Mouse (Mus musculus): ENCODE measurements around the gene Pheta2.
"Not testable (repeated sequence)": the region's sequence is repeated elsewhere in the genome, so short reads cannot be mapped to it uniquely, and the experiment has no call there.

Gene Pheta2

DNA sequence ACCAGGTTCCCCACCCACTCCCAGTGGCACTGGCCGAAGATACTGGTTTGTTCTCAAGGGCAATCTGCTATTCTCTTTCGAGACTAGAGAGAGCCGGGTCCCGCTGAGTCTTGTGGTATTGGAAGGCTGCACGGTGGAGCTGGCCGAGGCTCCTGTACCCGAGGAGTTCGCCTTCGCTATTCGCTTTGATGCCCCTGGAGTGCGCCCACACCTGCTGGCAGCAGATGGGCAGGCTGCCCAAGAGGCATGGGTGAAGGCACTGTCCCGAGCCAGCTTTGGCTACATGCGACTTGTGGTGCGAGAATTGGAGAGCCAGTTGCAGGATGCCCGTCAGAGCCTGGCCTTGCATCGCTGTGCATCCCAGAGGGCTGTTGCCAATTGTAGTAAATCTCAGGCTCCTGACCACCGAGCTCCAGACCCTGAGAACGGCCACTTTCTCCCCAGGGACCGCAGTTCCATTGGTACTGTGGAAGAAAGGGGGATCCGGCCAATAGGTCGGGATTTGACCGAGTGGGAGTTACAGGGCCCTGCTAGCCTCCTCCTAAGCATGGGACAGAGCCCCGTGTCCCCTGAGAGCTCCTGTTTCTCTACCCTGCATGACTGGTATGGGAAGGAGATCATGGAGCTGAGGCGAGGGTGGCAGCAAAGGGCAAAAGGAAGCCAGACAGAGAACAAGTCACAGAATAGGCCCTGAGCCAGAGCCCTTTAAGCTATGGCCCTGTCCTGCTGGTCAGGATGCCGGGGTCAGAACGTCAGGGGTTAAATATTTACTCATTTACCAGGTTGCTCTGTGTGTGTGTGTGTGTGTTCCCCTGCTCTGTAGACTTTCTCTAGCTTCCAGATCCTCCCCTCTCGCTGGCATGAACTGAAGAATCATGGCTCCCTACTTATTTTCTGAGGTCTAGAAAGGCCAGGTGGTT, 4.9 kb downstream of the Pheta2 start:
- no peak for DNase-seq (ENCODE audit: low spot score in 2 of 2)

GRCm38 (mm10) chr15:82344971-82345370, 6.2 kb downstream of the Pheta2 start:
- no peak for DNase-seq (ENCODE audit: low spot score in 2 of 2)

GRCm38 (mm10) chr15:82345820-82346470, 7.2 kb downstream of the Pheta2 start:
- DNase-seq (ENCODE audit: low spot score in 2 of 2), result peak; percentile 95 to 98

DNA sequence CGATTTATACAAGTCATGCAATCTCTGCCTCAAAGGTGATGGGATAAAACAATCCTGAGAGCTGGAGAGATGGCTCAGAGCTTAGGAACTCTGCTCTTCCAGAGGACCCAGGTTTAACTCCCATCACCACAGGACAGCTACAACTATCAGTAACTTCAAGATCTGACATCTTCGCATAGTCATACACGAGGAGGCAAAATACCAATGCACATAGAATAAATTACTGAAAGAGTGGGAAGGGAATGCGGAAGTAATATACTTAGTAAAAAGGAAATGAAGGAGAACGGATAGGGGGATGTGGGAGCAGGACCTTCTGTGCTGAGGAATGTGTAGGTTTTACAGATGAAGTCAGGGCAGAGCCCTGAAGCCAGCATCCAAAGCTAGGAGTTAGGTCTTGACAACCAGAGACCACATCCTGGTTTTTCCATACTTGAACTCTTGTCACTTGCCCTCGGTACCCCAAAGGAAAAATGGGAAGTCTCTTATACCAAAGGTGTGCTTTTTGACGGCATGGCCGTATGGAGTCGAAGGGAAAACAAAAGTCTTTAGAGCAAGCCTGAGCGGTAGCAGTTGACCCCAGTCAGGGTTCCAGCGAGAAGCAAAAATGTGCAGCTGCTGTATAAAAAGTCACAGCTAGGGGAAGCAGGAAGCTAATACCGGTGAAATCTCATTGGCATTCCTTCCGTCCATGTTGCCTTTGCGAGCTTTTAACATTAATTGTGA, 8.0 kb downstream of the Pheta2 start:
- no peak for DNase-seq (ENCODE audit: low spot score in 2 of 2)

DNA sequence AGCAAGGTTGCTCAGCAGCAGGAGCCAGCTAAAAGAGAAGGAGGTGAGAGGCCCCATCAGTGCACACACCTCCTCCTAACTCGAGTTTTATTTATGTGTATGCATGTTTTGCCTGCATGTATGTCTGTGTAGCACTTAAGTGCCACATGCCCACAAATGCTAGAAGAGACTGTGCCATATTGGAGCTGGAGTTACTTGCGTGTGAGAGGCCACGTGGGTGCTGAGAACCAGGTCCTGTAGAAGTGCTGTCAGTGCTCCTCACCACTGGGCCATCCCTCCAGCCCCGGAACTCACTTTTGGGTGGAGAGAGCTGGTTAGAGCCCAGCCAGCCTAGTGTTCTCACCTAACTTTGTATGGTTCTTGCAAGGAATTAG, 8.5 kb downstream of the Pheta2 start:
- no peak for DNase-seq (ENCODE audit: low spot score in 2 of 2)

- no peak for DNase-seq (ENCODE audit: low spot score in 2 of 2)
These were observed 9.1 kb downstream of the Pheta2 start for GRCm38 (mm10) chr15:82347852-82348251.

DNA sequence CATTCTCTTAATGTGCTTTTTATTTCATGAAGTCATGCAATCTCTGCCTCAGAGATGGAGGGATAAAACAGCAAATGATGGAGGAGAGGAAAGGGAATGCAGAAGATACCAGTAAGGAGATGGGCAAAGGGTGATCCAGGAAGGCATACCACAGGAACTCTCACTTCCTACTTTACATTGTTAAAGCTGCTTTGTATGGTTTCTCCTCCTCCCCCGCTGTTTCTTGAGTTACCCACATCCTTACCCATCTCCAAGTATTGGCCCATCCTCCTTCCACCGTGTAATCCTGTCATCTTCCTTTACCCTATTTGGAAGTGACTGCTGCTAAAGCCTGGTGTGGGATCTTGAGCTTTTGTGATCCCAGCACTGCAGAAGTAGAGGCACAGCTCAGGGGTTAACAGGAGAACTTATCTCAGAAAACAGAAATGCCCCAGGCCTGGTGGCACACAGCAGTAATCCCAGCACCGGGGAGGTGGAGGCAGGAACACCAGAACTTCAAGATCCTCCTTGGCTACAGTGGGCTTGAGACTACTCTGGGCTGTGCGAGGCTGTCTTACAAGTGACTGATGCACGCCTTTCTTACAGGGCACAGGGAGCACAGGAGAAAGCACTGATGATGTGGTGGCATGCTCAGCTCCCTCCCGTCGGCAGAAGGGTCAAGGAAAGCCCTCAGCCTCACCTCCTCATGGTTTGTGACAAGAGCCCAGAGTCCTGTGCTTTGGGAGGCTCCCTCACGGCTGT, 9.7 kb downstream of the Pheta2 start:
- no peak for DNase-seq (ENCODE audit: low spot score in 2 of 2)

- no peak for DNase-seq (ENCODE audit: low spot score in 2 of 2)
These were observed 10.2 kb downstream of the Pheta2 start for GRCm38 (mm10) chr15:82348999-82349341.

- DNase-seq (ENCODE audit: low spot score in 2 of 2), result no peak
These were observed 11.6 kb downstream of the Pheta2 start for GRCm38 (mm10) chr15:82350349-82350748.

DNA sequence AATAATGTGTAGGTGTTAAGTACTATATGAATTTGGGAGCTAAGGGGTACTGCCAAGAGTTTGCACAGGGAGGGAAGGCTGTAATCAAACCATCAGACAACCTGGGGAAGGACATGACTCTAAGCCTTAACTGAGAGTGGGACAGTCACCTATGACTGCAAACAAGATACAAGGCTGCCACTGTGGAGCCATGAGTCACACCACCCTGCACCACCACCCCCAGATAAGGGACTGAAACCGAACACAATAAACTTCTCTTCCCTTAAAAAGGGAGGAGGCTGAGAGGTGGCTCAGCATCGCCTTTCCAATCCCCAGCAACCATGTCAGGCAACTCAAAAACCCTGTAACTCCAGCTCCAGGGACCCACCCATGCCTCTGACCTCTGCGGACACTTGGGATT, 12.7 kb downstream of the Pheta2 start:
- no peak for DNase-seq (ENCODE audit: low spot score in 2 of 2)

DNA sequence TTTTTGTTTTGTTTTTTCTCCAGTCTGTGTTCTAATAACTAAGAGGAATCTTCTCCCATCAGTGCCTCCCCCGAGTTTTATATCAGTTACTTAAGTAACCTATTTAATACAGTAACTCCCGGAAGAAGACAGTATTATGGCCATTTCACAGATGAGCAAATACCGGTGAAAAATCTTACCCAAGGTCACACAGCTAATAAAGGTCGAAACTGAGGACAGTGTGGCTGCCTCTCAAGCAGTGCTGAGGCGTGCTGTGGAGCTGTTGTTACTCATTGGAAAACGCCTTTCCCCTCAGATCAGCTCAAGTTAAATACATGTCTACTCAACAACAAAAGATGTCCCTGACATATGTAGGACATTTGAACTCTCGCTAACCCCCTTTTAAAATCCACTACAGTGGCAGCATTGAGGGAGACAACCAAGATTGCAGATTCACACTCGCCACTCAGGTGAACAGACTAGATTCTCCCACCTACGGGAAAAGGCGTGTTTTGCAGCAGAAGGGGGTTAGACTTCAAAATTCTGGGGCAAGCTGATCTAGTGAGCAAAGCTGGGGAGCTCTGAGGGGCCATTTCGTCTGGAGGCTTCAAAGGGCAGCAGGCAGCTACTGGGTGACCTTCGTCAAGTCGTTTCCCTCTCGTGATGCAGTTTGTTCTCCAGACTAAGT, 14.5 kb downstream of the Pheta2 start:
- DNase-seq (ENCODE audit: low spot score in 2 of 2), result peak in 1 of 2 experiments; percentile 7

DNA sequence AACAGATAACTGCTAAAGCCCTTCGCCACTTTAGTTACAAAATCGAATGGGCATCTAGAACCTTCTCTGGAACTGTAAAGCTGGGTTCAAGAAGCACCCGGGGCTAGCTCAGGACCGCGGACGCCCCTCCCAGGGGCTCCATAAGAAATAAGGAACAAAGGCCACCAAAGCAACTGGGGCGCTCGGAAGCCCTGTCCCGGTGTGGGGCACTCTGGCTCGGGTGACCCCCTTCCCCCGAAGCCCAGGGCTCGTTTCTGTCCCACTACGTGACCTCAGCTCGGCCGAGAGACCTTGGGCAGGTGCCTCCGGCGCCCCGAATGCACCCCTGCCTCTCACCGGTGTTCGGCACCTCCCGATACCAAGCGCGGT, 15.0 kb downstream of the Pheta2 start:
- no peak for DNase-seq (ENCODE audit: low spot score in 2 of 2)

DNA sequence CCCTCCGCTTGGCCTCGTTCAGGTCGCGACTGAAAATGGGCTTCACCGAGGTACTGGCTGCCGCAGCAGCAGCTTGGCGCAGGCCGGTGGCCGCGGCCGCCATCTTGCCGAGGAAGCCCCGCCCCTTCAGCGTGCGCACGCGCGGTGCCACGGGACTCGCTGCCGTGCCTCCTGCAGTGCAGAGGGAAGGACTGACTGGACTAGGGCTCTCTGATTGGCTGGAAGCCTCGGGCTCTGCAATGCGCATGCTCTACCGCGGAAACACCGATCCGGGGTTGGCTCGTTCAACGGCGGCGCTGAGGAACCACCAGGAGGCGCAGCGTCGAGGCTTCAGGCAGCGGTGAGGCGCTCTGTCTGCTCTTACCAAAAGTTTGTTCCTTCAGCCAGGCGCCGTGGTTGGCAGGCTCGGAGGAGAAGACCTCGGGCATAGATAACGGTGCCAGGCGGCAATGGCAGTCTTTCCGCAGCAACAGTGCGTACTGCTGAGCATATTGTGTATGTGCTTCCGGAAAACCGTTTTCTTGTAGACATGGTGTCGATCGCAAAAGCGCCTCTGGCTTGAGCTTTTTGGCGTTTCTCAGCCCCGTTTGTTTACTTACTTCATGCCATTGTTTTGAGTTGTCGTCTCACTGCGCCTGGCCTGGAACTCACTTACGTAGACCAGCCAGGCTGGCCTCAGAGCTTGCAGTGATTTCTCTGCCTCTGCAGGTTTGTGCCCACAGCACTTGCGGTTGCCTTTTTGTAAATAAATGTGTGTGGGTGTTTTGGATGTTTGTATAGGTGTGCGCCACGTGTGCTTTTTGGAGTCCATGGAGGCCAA, 15.6 kb downstream of the Pheta2 start, which contains the start of gene Ndufa6:
Gene Ndufa6, minus strand, starts transcription at position 197 of the 820 bp plus-strand sequence.
- DNase-seq (ENCODE audit: low spot score in 2 of 2), result peak; percentile 90 to 96

GRCm38 (mm10) chr15:82358431-82359260, 19.9 kb downstream of the Pheta2 start:
- no peak for DNase-seq (ENCODE audit: low spot score in 2 of 2)

GRCm38 (mm10) chr15:82361459-82362018, 22.8 kb downstream of the Pheta2 start:
- no peak for DNase-seq (ENCODE audit: low spot score in 2 of 2)

DNA sequence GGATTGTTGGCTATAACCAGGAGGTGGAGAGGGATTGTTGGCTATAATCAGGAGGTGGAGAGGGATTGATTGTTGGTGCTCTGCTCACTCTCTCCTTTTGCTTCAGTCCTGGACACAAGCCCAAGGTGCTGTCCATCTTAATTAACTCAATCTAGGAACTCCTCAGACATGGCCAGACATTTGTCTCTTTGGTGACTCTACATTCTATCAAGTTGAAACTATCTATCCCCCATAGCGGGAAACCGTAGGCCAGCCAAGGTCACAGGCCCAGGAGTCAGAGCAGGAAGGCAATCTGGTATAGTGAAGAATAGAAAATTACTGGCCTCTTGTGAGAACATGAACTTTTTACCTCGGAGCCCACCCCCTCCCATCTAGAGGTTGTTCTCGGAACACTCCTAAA, 23.5 kb downstream of the Pheta2 start:
- DNase-seq (ENCODE audit: low spot score in 2 of 2), result no peak

GRCm38 (mm10) chr15:82363801-82364200, 25.1 kb downstream of the Pheta2 start:
- DNase-seq (ENCODE audit: low spot score in 2 of 2), result not testable (repeated sequence)

DNA sequence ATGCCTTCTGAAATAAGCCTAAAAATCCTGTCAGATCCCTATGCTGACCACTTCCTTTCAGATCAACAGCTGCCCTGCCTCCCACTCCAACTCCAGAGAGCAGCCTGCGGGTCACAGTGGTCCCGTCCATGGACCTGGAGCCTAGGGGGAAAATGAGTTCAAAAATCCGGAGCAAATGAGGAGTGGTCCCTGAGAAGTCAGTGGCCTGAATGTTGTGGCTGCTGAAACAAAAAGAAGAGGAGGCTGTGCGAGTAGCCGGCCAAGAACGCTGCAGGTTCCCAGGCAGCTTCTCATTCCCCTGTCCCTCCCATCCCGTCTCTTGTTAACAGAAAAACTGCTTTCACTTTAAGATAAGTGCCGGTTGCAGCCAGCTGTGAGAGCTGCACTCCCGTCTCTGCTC, 25.8 kb downstream of the Pheta2 start:
- not testable (repeated sequence) for DNase-seq (ENCODE audit: low spot score in 2 of 2)

DNA sequence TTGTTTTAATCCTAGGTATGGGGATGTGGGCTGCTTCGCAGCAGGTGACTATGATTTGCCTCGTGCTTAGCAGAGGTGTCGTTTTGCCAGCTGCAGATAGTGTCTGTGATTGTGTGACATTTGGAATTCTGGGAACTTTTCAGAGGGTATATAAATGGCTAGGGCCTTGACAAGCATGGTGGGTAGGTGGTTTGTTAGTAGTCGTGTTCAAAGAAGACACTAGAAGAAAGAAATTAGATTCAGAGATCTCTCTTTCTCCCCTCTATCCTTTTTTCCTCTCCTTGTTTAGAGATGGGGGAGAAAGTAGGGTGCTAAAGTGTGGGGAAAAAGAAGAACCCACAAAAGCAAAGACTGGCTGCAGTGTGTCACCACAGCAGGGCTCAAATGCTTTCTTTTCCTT, 29.4 kb downstream of the Pheta2 start:
- no peak for DNase-seq (ENCODE audit: low spot score in 2 of 2)

All from urinary bladder, postnatal 36 days (tissue).